Mouse (Mus musculus): ENCODE measurements around the gene Gbp9. TPM values are rescaled to one million over a fixed set of nuclear protein-coding genes. Genes with fewer than 3 reads are reported as not detected.
"Not testable (repeated sequence)": the region's sequence is repeated elsewhere in the genome, so short reads cannot be mapped to it uniquely, and the experiment has no call there.

Gbp9 gene
- 1.1 and 1.6 TPM in 2 replicates for polyA plus RNA-seq (2014; fragmentation: Nextera tagmentation; extraction: Ambion mirVana)

- H3K36me3 ChIP-seq (replicated peaks; ENCODE audit: control insufficient read depth, insufficient read depth, low read depth, low read length); H3K9me3 ChIP-seq (replicated peaks; ENCODE audit: control insufficient read depth, low read length); H3K4me2 ChIP-seq (ENCODE audit: low read depth, low read length); ATAC-seq (replicated peaks; ENCODE audit: insufficient number of reproducible peaks, low FRiP score, low TSS enrichment, low read depth); H3K27ac ChIP-seq (replicated peaks; ENCODE audit: low read depth, low read length); H3K4me1 ChIP-seq (ENCODE audit: control insufficient read depth, insufficient read depth, low read length); DNase-seq (ENCODE audit: low spot score); H3K27me3 ChIP-seq (ENCODE audit: control insufficient read depth, insufficient read depth, low read length); H3K4me3 ChIP-seq (ENCODE audit: low read depth, low read length); H3K9ac ChIP-seq (replicated peaks; ENCODE audit: low read length): not testable (repeated sequence)
- WGBS: 10% methylated on average over 2 of the region's 2 CpGs
Observed at GRCm38 (mm10) chr5:105139409-105140088, at the start of gene Gbp9, which contains the start of the genes Gbp8 and Gbp4. Gene Gbp9 (minus strand): TSS chr5:105139539. Gene Gbp8 (minus strand): TSS chr5:105139540. Gene Gbp4 (minus strand): TSS chr5:105139586.

GRCm38 (mm10) chr5:105181446-105181845 is 42.1 kb upstream of the Gbp9 start:
- Histone ChIP-seq H3K4me2 (ENCODE audit: low read depth, low read length) (no peak overlapping the region), H3K4me1 (ENCODE audit: control insufficient read depth, insufficient read depth, low read length) (no peaks in the 10 kb centered on the region), H3K4me3 (ENCODE audit: low read depth, low read length) (no peak overlapping the region), H3K9me3 (replicated peaks; ENCODE audit: control insufficient read depth, low read length) (no peaks in the 10 kb centered on the region), H3K9ac (replicated peaks; ENCODE audit: low read length) (no peak overlapping the region), H3K36me3 (replicated peaks; ENCODE audit: control insufficient read depth, insufficient read depth, low read depth, low read length) (no peaks in the 10 kb centered on the region), H3K27ac (replicated peaks; ENCODE audit: low read depth, low read length) (no peak overlapping the region), H3K27me3 (ENCODE audit: control insufficient read depth, insufficient read depth, low read length) (no peaks in the 10 kb centered on the region)
- no peak for ATAC-seq (replicated peaks; ENCODE audit: insufficient number of reproducible peaks, low FRiP score, low TSS enrichment, low read depth)
- no peak for DNase-seq (ENCODE audit: low spot score)

- Histone ChIP-seq H3K36me3 (replicated peaks; ENCODE audit: control insufficient read depth, insufficient read depth, low read depth, low read length) (no peaks in the 10 kb centered on the region), H3K4me1 (ENCODE audit: control insufficient read depth, insufficient read depth, low read length) (no peaks in the 10 kb centered on the region), H3K4me2 (ENCODE audit: low read depth, low read length) (no peak overlapping the region), H3K9me3 (replicated peaks; ENCODE audit: control insufficient read depth, low read length) (no peaks in the 10 kb centered on the region), H3K27me3 (ENCODE audit: control insufficient read depth, insufficient read depth, low read length) (no peaks in the 10 kb centered on the region), H3K27ac (replicated peaks; ENCODE audit: low read depth, low read length) (no peak overlapping the region), H3K9ac (replicated peaks; ENCODE audit: low read length) (no peak overlapping the region), H3K4me3 (ENCODE audit: low read depth, low read length) (no peak overlapping the region)
- no peak for DNase-seq (ENCODE audit: low spot score)
- no peak for ATAC-seq (replicated peaks; ENCODE audit: insufficient number of reproducible peaks, low FRiP score, low TSS enrichment, low read depth)
- 85% methylated on average over 5 of the region's 5 CpGs for WGBS
Observed at GRCm38 (mm10) chr5:105156582-105156981, 17.2 kb upstream of the Gbp9 start.

- H3K27ac ChIP-seq (replicated peaks; ENCODE audit: low read depth, low read length): no peak overlapping the region
- H3K27me3 ChIP-seq (ENCODE audit: control insufficient read depth, insufficient read depth, low read length): no peaks in the 10 kb centered on the region
- no peaks in the 10 kb centered on the region for H3K36me3 ChIP-seq (replicated peaks; ENCODE audit: control insufficient read depth, insufficient read depth, low read depth, low read length)
- no peak overlapping the region for H3K4me3 ChIP-seq (ENCODE audit: low read depth, low read length)
- no peaks in the 10 kb centered on the region for H3K9me3 ChIP-seq (replicated peaks; ENCODE audit: control insufficient read depth, low read length)
- no peak overlapping the region for H3K4me2 ChIP-seq (ENCODE audit: low read depth, low read length)
- no peak for DNase-seq (ENCODE audit: low spot score)
- no peaks in the 10 kb centered on the region for H3K4me1 ChIP-seq (ENCODE audit: control insufficient read depth, insufficient read depth, low read length)
- no peak for ATAC-seq (replicated peaks; ENCODE audit: insufficient number of reproducible peaks, low FRiP score, low TSS enrichment, low read depth)
- no peak overlapping the region for H3K9ac ChIP-seq (replicated peaks; ENCODE audit: low read length)
Observed at GRCm38 (mm10) chr5:105154049-105154448, 14.7 kb upstream of the Gbp9 start.

GRCm38 (mm10) chr5:105148062-105148461 is 8.7 kb upstream of the Gbp9 start:
- not testable (repeated sequence) for H3K4me1 ChIP-seq (ENCODE audit: control insufficient read depth, insufficient read depth, low read length); H3K27ac ChIP-seq (replicated peaks; ENCODE audit: low read depth, low read length); DNase-seq (ENCODE audit: low spot score); ATAC-seq (replicated peaks; ENCODE audit: insufficient number of reproducible peaks, low FRiP score, low TSS enrichment, low read depth); H3K27me3 ChIP-seq (ENCODE audit: control insufficient read depth, insufficient read depth, low read length); H3K36me3 ChIP-seq (replicated peaks; ENCODE audit: control insufficient read depth, insufficient read depth, low read depth, low read length); H3K4me3 ChIP-seq (ENCODE audit: low read depth, low read length); H3K4me2 ChIP-seq (ENCODE audit: low read depth, low read length); H3K9me3 ChIP-seq (replicated peaks; ENCODE audit: control insufficient read depth, low read length); H3K9ac ChIP-seq (replicated peaks; ENCODE audit: low read length)
- 75% methylated on average over 2 of the region's 2 CpGs for WGBS

- DNase-seq (ENCODE audit: low spot score) (no peak), ATAC-seq (replicated peaks; ENCODE audit: insufficient number of reproducible peaks, low FRiP score, low TSS enrichment, low read depth) (no peak)
- no peaks in the 10 kb centered on the region for H3K9me3 ChIP-seq (replicated peaks; ENCODE audit: control insufficient read depth, low read length)
- no peaks in the 10 kb centered on the region for H3K27me3 ChIP-seq (ENCODE audit: control insufficient read depth, insufficient read depth, low read length)
- H3K4me2 ChIP-seq (ENCODE audit: low read depth, low read length): no peak overlapping the region
- H3K27ac ChIP-seq (replicated peaks; ENCODE audit: low read depth, low read length): no peak overlapping the region
- no peaks in the 10 kb centered on the region for H3K36me3 ChIP-seq (replicated peaks; ENCODE audit: control insufficient read depth, insufficient read depth, low read depth, low read length)
- no peak overlapping the region for H3K4me3 ChIP-seq (ENCODE audit: low read depth, low read length)
- H3K9ac ChIP-seq (replicated peaks; ENCODE audit: low read length): no peak overlapping the region
- H3K4me1 ChIP-seq (ENCODE audit: control insufficient read depth, insufficient read depth, low read length): no peaks in the 10 kb centered on the region
Observed at GRCm38 (mm10) chr5:105146447-105146846, 7.1 kb upstream of the Gbp9 start.

- whole genome bisulfite sequencing: 42% methylated on average over 3 of the region's 3 CpGs
- not testable (repeated sequence) for ATAC-seq (replicated peaks; ENCODE audit: insufficient number of reproducible peaks, low FRiP score, low TSS enrichment, low read depth)
Observed at GRCm38 (mm10) chr5:105145731-105146130, 6.4 kb upstream of the Gbp9 start.

GRCm38 (mm10) chr5:105140089-105140810 is 911 bp upstream of the Gbp9 start:
- not testable (repeated sequence) for DNase-seq (ENCODE audit: low spot score); H3K4me3 ChIP-seq (ENCODE audit: low read depth, low read length); H3K4me1 ChIP-seq (ENCODE audit: control insufficient read depth, insufficient read depth, low read length); H3K9ac ChIP-seq (replicated peaks; ENCODE audit: low read length); H3K36me3 ChIP-seq (replicated peaks; ENCODE audit: control insufficient read depth, insufficient read depth, low read depth, low read length); H3K4me2 ChIP-seq (ENCODE audit: low read depth, low read length); H3K9me3 ChIP-seq (replicated peaks; ENCODE audit: control insufficient read depth, low read length); H3K27ac ChIP-seq (replicated peaks; ENCODE audit: low read depth, low read length); H3K27me3 ChIP-seq (ENCODE audit: control insufficient read depth, insufficient read depth, low read length); ATAC-seq (replicated peaks; ENCODE audit: insufficient number of reproducible peaks, low FRiP score, low TSS enrichment, low read depth)
- WGBS: 56% methylated on average over 2 of the region's 2 CpGs

More at GRCm38 (mm10) chr5:105145731-105146130, 6.4 kb upstream of the Gbp9 start:
- not testable (repeated sequence) for H3K9me3 ChIP-seq (replicated peaks; ENCODE audit: control insufficient read depth, low read length); H3K27ac ChIP-seq (replicated peaks; ENCODE audit: low read depth, low read length); H3K4me2 ChIP-seq (ENCODE audit: low read depth, low read length); DNase-seq (ENCODE audit: low spot score); H3K36me3 ChIP-seq (replicated peaks; ENCODE audit: control insufficient read depth, insufficient read depth, low read depth, low read length); H3K27me3 ChIP-seq (ENCODE audit: control insufficient read depth, insufficient read depth, low read length); H3K4me3 ChIP-seq (ENCODE audit: low read depth, low read length); H3K9ac ChIP-seq (replicated peaks; ENCODE audit: low read length); H3K4me1 ChIP-seq (ENCODE audit: control insufficient read depth, insufficient read depth, low read length)
